Mouse (Mus musculus): ENCODE measurements around the gene Pip5k1b.

The Pip5k1b gene

GRCm38 (mm10) chr19:24417659-24418004 lies 138.0 kb downstream of the Pip5k1b start:
- no peak for DNase-seq (ENCODE audit: low read depth, low spot score)

- DNase-seq (ENCODE audit: low read depth, low spot score): no peak
These were observed 138.6 kb downstream of the Pip5k1b start for GRCm38 (mm10) chr19:24416975-24417658.

GRCm38 (mm10) chr19:24415778-24416621 lies 139.7 kb downstream of the Pip5k1b start:
- DNase-seq (ENCODE audit: low read depth, low spot score): no peak

GRCm38 (mm10) chr19:24408863-24409564 lies 146.7 kb downstream of the Pip5k1b start:
- no peak for DNase-seq (ENCODE audit: low read depth, low spot score)

GRCm38 (mm10) chr19:24404716-24405115 lies 151.0 kb downstream of the Pip5k1b start:
- DNase-seq (ENCODE audit: low read depth, low spot score): no peak

- no peak for DNase-seq (ENCODE audit: low read depth, low spot score)
These were observed 152.4 kb downstream of the Pip5k1b start for GRCm38 (mm10) chr19:24403245-24403644.

GRCm38 (mm10) chr19:24393920-24394319 lies 161.8 kb downstream of the Pip5k1b start:
- no peak for DNase-seq (ENCODE audit: low read depth, low spot score)

- DNase-seq (ENCODE audit: low read depth, low spot score): no peak
These were observed 164.0 kb downstream of the Pip5k1b start for GRCm38 (mm10) chr19:24391519-24392251.

GRCm38 (mm10) chr19:24386956-24387865 lies 168.5 kb downstream of the Pip5k1b start:
- no peak for DNase-seq (ENCODE audit: low read depth, low spot score)

GRCm38 (mm10) chr19:24378470-24378869 lies 177.2 kb downstream of the Pip5k1b start:
- DNase-seq (ENCODE audit: low read depth, low spot score): no peak

- DNase-seq (ENCODE audit: low read depth, low spot score): no peak
These were observed 183.7 kb downstream of the Pip5k1b start for GRCm38 (mm10) chr19:24371763-24372640.

- no peak for DNase-seq (ENCODE audit: low read depth, low spot score)
These were observed 187.3 kb downstream of the Pip5k1b start for GRCm38 (mm10) chr19:24368419-24368818.

GRCm38 (mm10) chr19:24367722-24368121 lies 187.9 kb downstream of the Pip5k1b start:
- DNase-seq (ENCODE audit: low read depth, low spot score): no peak

GRCm38 (mm10) chr19:24366747-24367146 lies 188.9 kb downstream of the Pip5k1b start:
- no peak for DNase-seq (ENCODE audit: low read depth, low spot score)

GRCm38 (mm10) chr19:24362626-24363321 lies 192.9 kb downstream of the Pip5k1b start:
- no peak for DNase-seq (ENCODE audit: low read depth, low spot score)

GRCm38 (mm10) chr19:24359270-24359669 lies 196.4 kb downstream of the Pip5k1b start:
- DNase-seq (ENCODE audit: low read depth, low spot score): no peak

- no peak for DNase-seq (ENCODE audit: low read depth, low spot score)
These were observed 203.2 kb downstream of the Pip5k1b start for GRCm38 (mm10) chr19:24352298-24352959.

GRCm38 (mm10) chr19:24344501-24344900 lies 211.2 kb downstream of the Pip5k1b start:
- no peak for DNase-seq (ENCODE audit: low read depth, low spot score)
